Mouse (Mus musculus): ENCODE measurements at regions not wholly inside any gene's neighbourhood (a gene's known extent, or its start where the extent isn't known, plus 50 kb on each side); places are given as distances from the start of the nearest gene placed in this dataset.

- H3K4me1 ChIP-seq (ENCODE audit: control insufficient read depth, insufficient read depth, low read length) = peaks cover 6% of the 10 kb centered on the region
- H3K27ac ChIP-seq (ENCODE audit: insufficient read depth, low read depth, low read length) = no peak overlapping the region
- TF ChIP-seq POLR2A (IDR thresholded peaks at IDR 0.05; ENCODE audit: insufficient read depth, low read depth, low read length) (no peak), CTCF (IDR thresholded peaks at IDR 0.05; ENCODE audit: insufficient read depth, low read depth, low read length) (no peak)
- no peak overlapping the region for H3K4me3 ChIP-seq (ENCODE audit: insufficient read depth, low read depth, low read length)
- WGBS = 89% methylated on average over 4 of the region's 4 CpGs
These were observed 455.1 kb upstream of the BB014433 start for GRCm38 (mm10) chr8:15500973-15501372.

- Histone ChIP-seq H3K4me3 (ENCODE audit: insufficient read depth, low read depth, low read length) (no peak overlapping the region), H3K27ac (ENCODE audit: insufficient read depth, low read depth, low read length) (no peak overlapping the region), H3K4me1 (ENCODE audit: control insufficient read depth, insufficient read depth, low read length) (peaks cover 6% of the 10 kb centered on the region)
- WGBS = 78% methylated on average over 5 of the region's 5 CpGs
- TF ChIP-seq POLR2A (IDR thresholded peaks at IDR 0.05; ENCODE audit: insufficient read depth, low read depth, low read length) (no peak), CTCF (IDR thresholded peaks at IDR 0.05; ENCODE audit: insufficient read depth, low read depth, low read length) (no peak)
These were observed 451.7 kb upstream of the BB014433 start for GRCm38 (mm10) chr8:15497566-15497965.

GRCm38 (mm10) chr8:15496248-15496647, 450.4 kb upstream of the BB014433 start:
- peak overlapping the region; percentile 15; the same call in 1 of the 2 replicates for H3K4me3 ChIP-seq (ENCODE audit: insufficient read depth, low read depth, low read length)
- peaks cover 6% of the 10 kb centered on the region for H3K4me1 ChIP-seq (ENCODE audit: control insufficient read depth, insufficient read depth, low read length)
- H3K27ac ChIP-seq (ENCODE audit: insufficient read depth, low read depth, low read length) = peak overlapping the region; percentile 8; the same call in 1 of the 2 replicates
- WGBS = 29% methylated on average over 11 of the region's 11 CpGs
- no peak for TF ChIP-seq CTCF (IDR thresholded peaks at IDR 0.05; ENCODE audit: insufficient read depth, low read depth, low read length)
- TF ChIP-seq POLR2A (IDR thresholded peaks at IDR 0.05; ENCODE audit: insufficient read depth, low read depth, low read length) = no peak

GRCm38 (mm10) chr8:15490774-15491173, 444.9 kb upstream of the BB014433 start:
- 66% methylated on average over 4 of the region's 4 CpGs for WGBS
- H3K4me3 ChIP-seq (ENCODE audit: insufficient read depth, low read depth, low read length) = no peak overlapping the region
- H3K4me1 ChIP-seq (ENCODE audit: control insufficient read depth, insufficient read depth, low read length) = no peaks in the 10 kb centered on the region
- H3K27ac ChIP-seq (ENCODE audit: insufficient read depth, low read depth, low read length) = no peak overlapping the region
- TF ChIP-seq POLR2A (IDR thresholded peaks at IDR 0.05; ENCODE audit: insufficient read depth, low read depth, low read length) (no peak), CTCF (IDR thresholded peaks at IDR 0.05; ENCODE audit: insufficient read depth, low read depth, low read length) (no peak)

GRCm38 (mm10) chr8:15487579-15487978, 441.7 kb upstream of the BB014433 start:
- Histone ChIP-seq H3K27ac (ENCODE audit: insufficient read depth, low read depth, low read length) (no peak overlapping the region), H3K4me3 (ENCODE audit: insufficient read depth, low read depth, low read length) (no peak overlapping the region), H3K4me1 (ENCODE audit: control insufficient read depth, insufficient read depth, low read length) (no peaks in the 10 kb centered on the region)
- 51% methylated on average over 5 of the region's 5 CpGs for WGBS
- TF ChIP-seq CTCF (IDR thresholded peaks at IDR 0.05; ENCODE audit: insufficient read depth, low read depth, low read length) (no peak), POLR2A (IDR thresholded peaks at IDR 0.05; ENCODE audit: insufficient read depth, low read depth, low read length) (no peak)

- no peak for TF ChIP-seq POLR2A (IDR thresholded peaks at IDR 0.05; ENCODE audit: insufficient read depth, low read depth, low read length)
- TF ChIP-seq CTCF (IDR thresholded peaks at IDR 0.05; ENCODE audit: insufficient read depth, low read depth, low read length) = no peak
- no peak overlapping the region for H3K4me3 ChIP-seq (ENCODE audit: insufficient read depth, low read depth, low read length)
- H3K4me1 ChIP-seq (ENCODE audit: control insufficient read depth, insufficient read depth, low read length) = no peaks in the 10 kb centered on the region
- 89% methylated on average over 4 of the region's 4 CpGs for WGBS
- no peak overlapping the region for H3K27ac ChIP-seq (ENCODE audit: insufficient read depth, low read depth, low read length)
These were observed 424.7 kb upstream of the BB014433 start for GRCm38 (mm10) chr8:15470561-15470960.

- no peak for TF ChIP-seq POLR2A (IDR thresholded peaks at IDR 0.05; ENCODE audit: insufficient read depth, low read depth, low read length)
- TF ChIP-seq CTCF (IDR thresholded peaks at IDR 0.05; ENCODE audit: insufficient read depth, low read depth, low read length) = no peak
- WGBS = 81% methylated on average over 10 of the region's 10 CpGs
- H3K4me1 ChIP-seq (ENCODE audit: control insufficient read depth, insufficient read depth, low read length) = no peaks in the 10 kb centered on the region
- H3K4me3 ChIP-seq (ENCODE audit: insufficient read depth, low read depth, low read length) = no peak overlapping the region
- H3K27ac ChIP-seq (ENCODE audit: insufficient read depth, low read depth, low read length) = no peak overlapping the region
These were observed 422.9 kb upstream of the BB014433 start for GRCm38 (mm10) chr8:15468540-15469476.

- TF ChIP-seq CTCF (IDR thresholded peaks at IDR 0.05; ENCODE audit: insufficient read depth, low read depth, low read length) (no peak), POLR2A (IDR thresholded peaks at IDR 0.05; ENCODE audit: insufficient read depth, low read depth, low read length) (no peak)
- H3K4me3 ChIP-seq (ENCODE audit: insufficient read depth, low read depth, low read length) = no peak overlapping the region
- WGBS = 57% methylated on average over 5 of the region's 5 CpGs
- no peaks in the 10 kb centered on the region for H3K4me1 ChIP-seq (ENCODE audit: control insufficient read depth, insufficient read depth, low read length)
- H3K27ac ChIP-seq (ENCODE audit: insufficient read depth, low read depth, low read length) = no peak overlapping the region
These were observed 392.7 kb upstream of the BB014433 start for GRCm38 (mm10) chr8:15438546-15438945.

GRCm38 (mm10) chr8:15394722-15395115, 348.8 kb upstream of the BB014433 start:
- Histone ChIP-seq H3K4me3 (ENCODE audit: insufficient read depth, low read depth, low read length) (no peak overlapping the region), H3K4me1 (ENCODE audit: control insufficient read depth, insufficient read depth, low read length) (no peaks in the 10 kb centered on the region), H3K27ac (ENCODE audit: insufficient read depth, low read depth, low read length) (no peak overlapping the region)
- TF ChIP-seq POLR2A (IDR thresholded peaks at IDR 0.05; ENCODE audit: insufficient read depth, low read depth, low read length) (no peak), CTCF (IDR thresholded peaks at IDR 0.05; ENCODE audit: insufficient read depth, low read depth, low read length) (no peak)
- WGBS = 48% methylated on average over 4 of the region's 4 CpGs

Data from olfactory bulb, adult 2 months (tissue).